Mouse (Mus musculus) spleen, postnatal 14 days (tissue): ENCODE data around the gene Aimp2.

Experiments
- DNase-seq, 2 experiments: peaks; one replicate each; pipeline ENCODE4 v3.0.0; 2021 to 2022; ENCODE audit warnings: low spot score in 2 of 2

Aimp2 gene

DNA sequence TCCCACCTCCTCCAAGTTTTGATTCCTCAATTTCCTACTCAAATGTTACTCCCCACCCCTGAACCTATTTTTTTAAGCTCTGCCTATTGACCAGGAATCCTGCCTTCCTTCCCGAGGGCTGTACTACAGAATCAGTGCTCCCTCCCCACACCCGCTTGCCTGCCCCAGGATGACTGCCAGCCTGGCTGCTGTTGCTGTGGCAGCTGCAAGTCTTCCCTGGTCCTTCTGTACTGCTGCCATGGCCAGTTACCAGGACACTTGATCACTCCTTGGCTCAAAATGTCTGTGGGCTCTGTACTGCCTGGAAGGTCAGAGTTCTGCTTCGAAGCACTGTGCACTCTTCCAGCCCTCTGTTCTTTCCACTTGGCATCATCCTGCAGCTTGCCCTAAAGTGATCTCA, 7.5 kb downstream of the Aimp2 start:
- no peak for DNase-seq

DNA sequence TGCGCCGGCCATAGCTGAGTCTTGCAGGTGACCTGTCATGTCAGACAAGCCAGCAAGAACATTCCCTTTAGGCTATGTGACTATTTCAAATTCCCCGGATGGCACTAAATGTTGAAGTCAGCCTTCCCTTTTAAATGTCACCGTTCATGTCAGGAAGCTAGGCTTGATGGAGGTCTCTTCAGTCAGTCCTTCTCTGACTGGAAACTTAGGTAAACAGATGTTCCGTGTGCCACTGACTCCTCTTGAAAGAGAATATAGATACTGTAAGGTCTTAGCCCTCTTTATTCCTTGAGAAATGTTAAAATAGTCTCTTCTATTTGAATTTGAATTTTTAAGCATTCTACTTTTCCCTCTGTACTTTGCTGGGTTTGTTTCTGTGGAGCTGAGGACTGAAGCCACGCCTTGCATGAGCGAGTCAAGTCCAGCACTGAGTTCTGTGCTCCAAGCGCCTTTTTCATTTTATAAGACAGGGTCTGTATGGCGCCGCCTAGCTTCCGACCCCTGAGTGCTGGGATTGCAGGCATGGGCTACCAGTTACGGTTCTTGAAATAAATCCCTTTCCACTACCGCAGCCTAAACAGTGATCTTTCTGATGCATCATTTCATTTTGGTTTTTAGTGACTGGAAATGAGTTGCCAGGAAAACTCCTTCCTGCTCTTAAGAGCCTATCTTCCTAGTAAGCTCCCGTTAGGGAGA, 11.9 kb downstream of the Aimp2 start, which contains the start of gene Ankrd61:
TSS of gene Ankrd61 (minus strand) at position 51 of the 696 bp plus-strand sequence.
- no peak for DNase-seq

DNA sequence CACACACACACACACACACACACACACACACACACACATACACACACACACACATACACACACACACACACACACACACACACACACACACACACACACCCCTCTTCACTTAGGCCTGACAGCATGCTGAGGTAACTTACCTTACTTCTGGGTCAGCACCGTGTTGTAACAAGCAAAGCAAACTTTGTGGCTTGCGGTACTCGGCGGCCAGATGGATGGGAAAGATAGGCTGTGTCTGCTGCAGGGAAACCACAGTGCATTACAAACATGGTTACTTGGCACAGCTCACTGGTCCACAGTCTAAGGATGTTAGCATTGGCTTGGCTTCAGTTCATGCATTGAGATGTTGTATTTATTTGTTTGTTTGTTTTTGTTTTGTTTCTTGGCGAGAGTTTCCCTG, 16.3 kb downstream of the Aimp2 start:
- DNase-seq, result no peak

DNA sequence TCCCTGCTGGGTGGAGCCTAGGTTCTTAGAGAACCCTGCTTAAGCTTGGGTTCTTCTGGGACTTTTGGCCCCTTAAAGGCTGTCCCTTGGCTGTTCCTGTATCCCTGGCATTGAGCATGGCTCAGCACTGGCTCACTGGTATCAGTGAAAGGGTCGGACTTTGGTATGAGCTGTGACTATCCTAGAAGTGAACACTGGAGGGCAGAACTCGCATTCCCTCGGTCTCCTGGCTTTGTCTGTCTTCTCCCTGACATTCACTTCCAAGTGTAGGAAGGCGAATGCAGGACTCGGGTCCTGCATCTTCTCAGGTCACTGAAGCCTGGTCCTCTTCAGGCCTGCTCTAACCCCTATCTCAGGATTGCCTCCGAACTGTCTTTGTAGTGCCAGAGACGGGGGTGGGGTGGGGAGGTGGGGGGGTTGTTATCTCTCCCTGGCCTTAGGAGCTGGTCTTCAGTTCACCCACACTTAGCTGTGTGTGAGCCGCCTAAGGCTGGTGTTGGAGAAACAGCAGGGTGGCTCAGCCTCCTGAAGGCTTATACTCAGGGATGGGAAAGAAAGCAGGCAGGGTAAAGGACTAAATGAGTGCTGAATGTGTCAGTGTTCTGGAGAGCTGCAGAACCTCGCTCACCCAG, 17.3 kb downstream of the Aimp2 start:
- no peak for DNase-seq

DNA sequence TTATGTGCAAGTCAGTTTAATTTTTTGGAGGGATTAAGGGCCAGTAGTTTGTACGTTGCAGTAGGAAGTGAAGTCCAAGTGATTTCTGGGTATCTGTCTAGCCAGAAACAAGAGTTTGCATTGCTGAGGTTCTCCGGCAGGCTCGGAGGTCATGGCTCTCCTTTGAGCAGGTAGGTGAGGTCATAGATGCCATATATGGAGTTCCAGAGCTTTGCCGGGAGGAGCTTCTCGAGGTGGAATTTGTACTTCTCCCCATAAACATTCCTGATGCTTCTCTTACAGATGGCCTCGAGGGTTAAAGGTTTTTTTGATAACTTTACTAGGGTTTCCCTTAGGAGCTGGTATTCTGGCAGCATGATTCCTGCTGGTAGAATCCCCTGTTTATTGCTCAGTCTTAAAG, 18.9 kb downstream of the Aimp2 start:
- no peak for DNase-seq

DNA sequence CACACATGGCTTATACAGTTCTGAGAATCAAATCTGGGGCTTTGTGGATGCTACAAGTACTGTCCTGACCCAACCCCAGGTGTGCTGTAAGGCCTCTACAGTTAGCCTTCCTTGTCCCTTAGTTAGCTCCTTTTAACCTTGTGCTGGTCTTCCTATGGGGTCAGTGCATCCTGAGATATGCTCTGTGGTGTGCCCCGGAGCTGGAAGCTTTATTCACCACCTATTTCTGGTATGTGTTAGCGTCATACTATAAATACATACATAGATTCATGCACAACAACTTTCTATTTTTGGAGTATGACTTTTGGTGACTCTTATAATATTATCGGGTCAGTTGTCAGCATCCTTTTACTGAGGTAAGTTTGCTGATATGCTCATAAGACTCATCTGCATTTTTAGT, 24.4 kb downstream of the Aimp2 start:
- no peak for DNase-seq

DNA sequence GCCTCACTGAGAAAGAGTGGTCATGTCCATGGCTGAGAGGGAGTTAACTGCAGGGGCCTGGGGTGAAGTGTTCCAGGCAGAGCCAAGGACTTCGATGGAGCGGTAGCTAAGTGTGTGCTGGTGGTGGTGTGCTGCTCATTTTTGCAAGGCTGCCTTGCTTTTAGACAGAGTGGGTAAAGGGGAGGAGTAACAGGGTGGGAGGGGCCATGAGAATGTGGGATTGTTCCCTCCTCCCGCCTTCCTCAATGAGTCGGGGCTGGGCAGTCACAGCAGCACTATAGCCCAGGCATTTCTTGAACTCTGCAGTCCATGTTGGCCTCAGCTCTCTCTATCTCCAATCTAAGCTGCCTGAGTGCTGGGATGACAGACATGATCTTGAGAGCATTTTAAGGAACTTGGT, 35.1 kb downstream of the Aimp2 start:
- DNase-seq, result no peak

DNA sequence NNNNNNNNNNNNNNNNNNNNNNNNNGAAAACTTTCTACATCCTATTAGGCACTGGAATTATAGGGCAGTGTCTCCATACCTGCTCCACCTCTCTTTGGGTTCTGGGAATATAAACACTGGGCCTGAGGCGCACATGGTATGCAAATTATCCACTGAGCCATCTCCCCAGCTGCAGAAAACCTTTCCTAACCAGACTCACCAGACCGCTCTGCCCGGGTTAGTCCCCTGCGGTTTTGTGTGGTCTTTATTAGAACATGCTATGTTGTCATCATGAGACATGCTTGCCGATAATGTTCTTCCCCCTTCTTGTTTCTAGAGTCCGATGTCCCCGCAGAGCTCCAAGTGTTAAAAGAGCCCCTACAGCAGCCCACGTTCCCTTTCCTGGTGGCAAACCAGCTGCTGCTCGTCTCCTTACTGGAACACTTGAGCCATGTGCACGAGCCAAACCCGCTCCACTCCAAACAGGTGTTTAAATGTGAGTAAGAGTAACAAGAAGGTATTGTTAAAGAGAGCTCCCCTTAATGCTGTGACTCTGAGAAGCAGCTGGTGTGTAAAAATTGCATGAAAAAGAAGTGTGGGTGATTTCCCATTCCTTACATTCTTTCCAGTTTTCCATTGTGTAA, 38.0 kb downstream of the Aimp2 start:
- DNase-seq, result no peak
